Mouse (Mus musculus) intestine, embryonic 15.5 days (tissue): ENCODE measurements around the gene Megf6. TPM values are rescaled to one million over a fixed set of nuclear protein-coding genes. Genes with fewer than 3 reads are reported as not detected.

ENCODE experiments used
- ATAC-seq: fragments of 200-750 bp; cut with Nextera tagmentation; 2 replicates; pipeline ENCODE4 v1.8.0; 2017; ENCODE audit warnings: moderate TSS enrichment, moderate library complexity
- H3K27ac ChIP-seq: fragments of 300-500 bp; sonication (generic); 2 replicates; pipeline ENCODE4 v1.5.1; 2015; ENCODE audit warnings: mild to moderate bottlenecking, inconsistent platforms
- H3K27me3 ChIP-seq: fragments of 300-500 bp; sonication (generic); replicated peaks from 2 replicates; pipeline ENCODE4 v1.6.1; 2015; ENCODE audit warnings: inconsistent platforms
- H3K36me3 ChIP-seq: fragments of 300-500 bp; sonication (generic); 2 replicates; pipeline ENCODE4 v1.6.1; 2015; ENCODE audit warnings: inconsistent platforms
- H3K4me1 ChIP-seq: fragments of 300-500 bp; sonication (generic); replicated peaks from 2 replicates; pipeline ENCODE4 v1.6.1; 2015; ENCODE audit warnings: inconsistent platforms
- H3K4me2 ChIP-seq: fragments of 300-500 bp; sonication (generic); replicated peaks from 2 replicates; pipeline ENCODE4 v1.6.1; 2015; ENCODE audit warnings: mild to moderate bottlenecking, inconsistent platforms
- H3K4me3 ChIP-seq: fragments of 300-500 bp; sonication (generic); replicated peaks from 2 replicates; pipeline ENCODE4 v1.5.1; 2015; ENCODE audit warnings: inconsistent platforms
- H3K9ac ChIP-seq: fragments of 300-500 bp; sonication (generic); 2 replicates; pipeline ENCODE4 v1.6.1; 2015; ENCODE audit warnings: inconsistent platforms
- H3K9me3 ChIP-seq: fragments of 300-500 bp; sonication (generic); 2 replicates; pipeline ENCODE4 v1.6.1; 2016; ENCODE audit warnings: inconsistent platforms
- WGBS: fragments of 180-500 bp; shearing (Covaris S2); methylation state at CpG from one replicate; pipeline ENCODE4 v1.1.7; 2015; 5-methylcytosine and 5-hydroxymethylcytosine counted together
- polyA plus RNA-seq: library from polyadenylated mRNA; unstranded; fragments of >200 nt; fragmentation: Nextera tagmentation; extraction: Ambion mirVana; gene quantifications from 2 replicates; pipeline ENCODE4 v1.2.1, GENCODE M21; 2015

Megf6 gene
- polyA plus RNA-seq, 1 experiment from 2014 or later = 13.1 TPM

GRCm38 (mm10) chr4:154283671-154284070, 113.1 kb downstream of the Megf6 start:
- Histone ChIP-seq H3K4me1 (no peaks in the 10 kb centered on the region), H3K9ac (no peak overlapping the region), H3K9me3 (no peaks in the 10 kb centered on the region), H3K4me3 (no peak overlapping the region), H3K4me2 (no peak overlapping the region), H3K36me3 (0 out of 2 replicates have a peak, but pooled peaks cover 3% of the 10 kb centered on the region), H3K27me3 (no peaks in the 10 kb centered on the region), H3K27ac (no peak overlapping the region)
- WGBS = 71% methylated on average over 7 of the region's 7 CpGs
- no peak for ATAC-seq

GRCm38 (mm10) chr4:154293735-154294201, 123.2 kb downstream of the Megf6 start:
- no peak overlapping the region for H3K9ac ChIP-seq
- ATAC-seq = peak; percentile 37
- H3K36me3 ChIP-seq = no peaks in the 10 kb centered on the region
- peak overlapping the region; percentile 45 for H3K4me2 ChIP-seq
- no peaks in the 10 kb centered on the region for H3K9me3 ChIP-seq
- H3K4me1 ChIP-seq = peaks cover 17% of the 10 kb centered on the region
- WGBS = 25% methylated on average over 4 of the region's 4 CpGs
- no peak overlapping the region for H3K4me3 ChIP-seq
- no peaks in the 10 kb centered on the region for H3K27me3 ChIP-seq
- peak overlapping the region; percentile 84 for H3K27ac ChIP-seq

- Histone ChIP-seq H3K27ac (peak overlapping the region; percentile 84), H3K36me3 (no peaks in the 10 kb centered on the region), H3K4me1 (peaks cover 17% of the 10 kb centered on the region), H3K27me3 (peaks cover under 1% of the 10 kb centered on the region; the same call in 1 of the 2 replicates), H3K4me2 (peak overlapping the region; percentile 45), H3K4me3 (no peak overlapping the region), H3K9me3 (no peaks in the 10 kb centered on the region), H3K9ac (no peak overlapping the region)
- 17% methylated on average over 8 of the region's 8 CpGs for WGBS
- ATAC-seq = peak; percentile 88
Observed at GRCm38 (mm10) chr4:154294262-154294731, 123.8 kb downstream of the Megf6 start.

GRCm38 (mm10) chr4:154297761-154298160, 127.2 kb downstream of the Megf6 start:
- peaks cover 20% of the 10 kb centered on the region for H3K4me1 ChIP-seq
- H3K4me2 ChIP-seq = peak overlapping the region; percentile 81
- peaks cover 21% of the 10 kb centered on the region for H3K27me3 ChIP-seq
- no peaks in the 10 kb centered on the region for H3K36me3 ChIP-seq
- H3K9ac ChIP-seq = peak overlapping the region; percentile 26; the same call in 1 of the 2 replicates
- peak overlapping the region; percentile 16 for H3K4me3 ChIP-seq
- ATAC-seq = peak; percentile 53
- H3K27ac ChIP-seq = peak overlapping the region; percentile 57
- no peaks in the 10 kb centered on the region for H3K9me3 ChIP-seq
- WGBS = 21% methylated on average over 9 of the region's 9 CpGs

GRCm38 (mm10) chr4:154299541-154300271, 129.2 kb downstream of the Megf6 start:
- H3K9ac ChIP-seq = peak overlapping the region; percentile 52

GRCm38 (mm10) chr4:154301466-154301881, 130.9 kb downstream of the Megf6 start, which contains the start of gene Arhgef16:
TSS of gene Arhgef16 (minus strand) at chr4:154301676.
- no peaks in the 10 kb centered on the region for H3K9me3 ChIP-seq
- H3K4me2 ChIP-seq = peak within 1 kb of the TSS; percentile 81; the same call in 1 of the 2 replicates
- H3K27ac ChIP-seq = peak within 1 kb of the TSS; percentile 93; the same call in 1 of the 2 replicates
- no peak within 1 kb of the TSS for H3K4me3 ChIP-seq
- 19% methylated on average over 7 of the region's 7 CpGs for WGBS
- peaks cover 21% of the 10 kb centered on the region for H3K27me3 ChIP-seq
- no peak within 1 kb of the TSS for H3K9ac ChIP-seq
- H3K4me1 ChIP-seq = 0 out of 2 replicates have a peak, but pooled peaks cover 3% of the 10 kb centered on the region
- ATAC-seq = no peak
- H3K36me3 ChIP-seq = no peaks in the 10 kb centered on the region

More at GRCm38 (mm10) chr4:154299541-154300271, 129.2 kb downstream of the Megf6 start:
- WGBS = under 1% methylated on average over 60 of the region's 66 CpGs
- Histone ChIP-seq H3K4me2 (peak overlapping the region; percentile 81), H3K4me3 (peak overlapping the region; percentile 56), H3K27me3 (peaks cover 21% of the 10 kb centered on the region), H3K27ac (peak overlapping the region; percentile 93), H3K9me3 (no peaks in the 10 kb centered on the region), H3K36me3 (no peaks in the 10 kb centered on the region), H3K4me1 (peaks cover 4% of the 10 kb centered on the region; the same call in 1 of the 2 replicates)
- ATAC-seq = peak; percentile 88

- Histone ChIP-seq H3K9me3 (no peaks in the 10 kb centered on the region), H3K27ac (no peak overlapping the region), H3K4me1 (no peaks in the 10 kb centered on the region), H3K4me3 (no peak overlapping the region), H3K36me3 (no peaks in the 10 kb centered on the region), H3K9ac (no peak overlapping the region), H3K4me2 (no peak overlapping the region), H3K27me3 (no peaks in the 10 kb centered on the region)
- no peak for ATAC-seq
- WGBS = 77% methylated on average over 2 of the region's 2 CpGs
Observed at GRCm38 (mm10) chr4:154309131-154309530, 138.6 kb downstream of the Megf6 start.

- Histone ChIP-seq H3K4me1 (no peaks in the 10 kb centered on the region), H3K4me2 (no peak overlapping the region), H3K9me3 (no peaks in the 10 kb centered on the region), H3K27me3 (no peaks in the 10 kb centered on the region), H3K36me3 (no peaks in the 10 kb centered on the region), H3K4me3 (no peak overlapping the region), H3K27ac (no peak overlapping the region), H3K9ac (no peak overlapping the region)
- no peak for ATAC-seq
- WGBS = 73% methylated on average over 9 of the region's 9 CpGs
Observed at GRCm38 (mm10) chr4:154310576-154311262, 140.2 kb downstream of the Megf6 start.

GRCm38 (mm10) chr4:154312143-154312812, 141.7 kb downstream of the Megf6 start:
- no peaks in the 10 kb centered on the region for H3K27me3 ChIP-seq
- ATAC-seq = no peak
- 89% methylated on average over 2 of the region's 2 CpGs for WGBS

GRCm38 (mm10) chr4:154312935-154313621, 142.5 kb downstream of the Megf6 start:
- no peaks in the 10 kb centered on the region for H3K36me3 ChIP-seq
- no peaks in the 10 kb centered on the region for H3K4me1 ChIP-seq
- 59% methylated on average over 4 of the region's 4 CpGs for WGBS
- H3K4me3 ChIP-seq = no peak overlapping the region
- H3K9me3 ChIP-seq = no peaks in the 10 kb centered on the region
- H3K27me3 ChIP-seq = no peaks in the 10 kb centered on the region
- H3K4me2 ChIP-seq = no peak overlapping the region
- ATAC-seq = no peak
- no peak overlapping the region for H3K9ac ChIP-seq
- H3K27ac ChIP-seq = no peak overlapping the region

More at GRCm38 (mm10) chr4:154312143-154312812, 141.7 kb downstream of the Megf6 start:
- H3K4me1 ChIP-seq = no peaks in the 10 kb centered on the region
- no peaks in the 10 kb centered on the region for H3K9me3 ChIP-seq
- H3K36me3 ChIP-seq = no peaks in the 10 kb centered on the region
- H3K9ac ChIP-seq = no peak overlapping the region
- no peak overlapping the region for H3K4me2 ChIP-seq
- no peak overlapping the region for H3K27ac ChIP-seq
- H3K4me3 ChIP-seq = no peak overlapping the region

- H3K27me3 ChIP-seq = no peaks in the 10 kb centered on the region
- H3K9me3 ChIP-seq = no peaks in the 10 kb centered on the region
- H3K36me3 ChIP-seq = no peaks in the 10 kb centered on the region
- no peak overlapping the region for H3K4me2 ChIP-seq
- no peak overlapping the region for H3K9ac ChIP-seq
- no peak overlapping the region for H3K27ac ChIP-seq
- H3K4me3 ChIP-seq = no peak overlapping the region
- no peaks in the 10 kb centered on the region for H3K4me1 ChIP-seq
- no peak for ATAC-seq
- WGBS = 76% methylated on average over 11 of the region's 11 CpGs
Observed at GRCm38 (mm10) chr4:154313622-154313967, 143.1 kb downstream of the Megf6 start.
